Mouse (Mus musculus) cerebellum, adult 2 months (tissue): ENCODE measurements around the gene Elac2.

Source experiments
- CTCF ChIP-seq: fragments of 200-500 bp; IDR thresholded peaks from 2 replicates; pipeline ENCODE4 v1.5.1; 2011; ENCODE audit warnings: low read depth, mild to moderate bottlenecking, control low read depth, low read length, moderate library complexity, borderline replicate concordance; ENCODE audit not compliant: insufficient read depth
- POLR2A ChIP-seq: fragments of 200-500 bp; IDR thresholded peaks from 2 replicates; pipeline ENCODE4 v1.6.1; 2011; ENCODE audit warnings: low read length, control low read depth, borderline replicate concordance; ENCODE audit not compliant: insufficient read depth

- TF ChIP-seq CTCF (no peak), POLR2A (no peak)
Measured at GRCm38 (mm10) chr11:65003611-65004010, 24.8 kb downstream of the Elac2 start.
